Mouse (Mus musculus) ES-E14 (cell line): ENCODE data around the gene 4930558K02Rik.

Experiments used
- CHD2 ChIP-seq: IDR thresholded peaks from 2 replicates; pipeline ENCODE4 v1.6.1; 2014; ENCODE audit warnings: mild to moderate bottlenecking, low read depth, low read length, inconsistent platforms
- HCFC1 ChIP-seq: IDR thresholded peaks from 2 replicates; pipeline ENCODE4 v1.6.1; 2012; ENCODE audit warnings: low read length, inconsistent platforms, borderline replicate concordance; ENCODE audit not compliant: insufficient read depth
- MAFK ChIP-seq: IDR thresholded peaks from 2 replicates; pipeline ENCODE4 v1.6.1; 2014; ENCODE audit warnings: mild to moderate bottlenecking, low read depth, low read length, inconsistent platforms; ENCODE audit not compliant: insufficient read depth
- ZC3H11A ChIP-seq: IDR thresholded peaks from 2 replicates; pipeline ENCODE4 v1.6.1; 2012; ENCODE audit warnings: low read depth, mild to moderate bottlenecking, inconsistent platforms, low read length, borderline replicate concordance
- ZNF384 ChIP-seq: IDR thresholded peaks from 2 replicates; pipeline ENCODE4 v1.6.1; 2012; ENCODE audit warnings: low read depth, low read length, inconsistent platforms

GRCm38 (mm10) chr1:161962465-161963377 lies 16.7 kb downstream of the 4930558K02Rik start:
- TF ChIP-seq HCFC1 (no peak), MAFK (no peak), ZNF384 (peak; percentile 98), ZC3H11A (no peak), CHD2 (no peak)
